Mouse (Mus musculus) heart, embryonic 13.5 days (tissue): Measurements from ENCODE around the gene Zscan21. TPM values are rescaled to one million over a fixed set of nuclear protein-coding genes. Genes with fewer than 3 reads are reported as not detected.

Source experiments
- ATAC-seq: fragments of 200-750 bp; cut with Nextera tagmentation; 2 replicates; pipeline ENCODE4 v1.8.0; 2017; ENCODE audit warnings: moderate TSS enrichment; ENCODE audit not compliant: insufficient number of reproducible peaks, low FRiP score, low TSS enrichment; ENCODE audit errors: extremely low read depth
- H3K27ac ChIP-seq: fragments of 300-500 bp; sonication (generic); replicated peaks from 2 replicates; pipeline ENCODE4 v1.5.1; 2015; ENCODE audit warnings: moderate library complexity, mild to moderate bottlenecking, inconsistent platforms
- H3K27me3 ChIP-seq: fragments of 300-500 bp; sonication (generic); replicated peaks from 2 replicates; pipeline ENCODE4 v1.6.1; 2015; ENCODE audit warnings: mild to moderate bottlenecking, inconsistent platforms
- H3K36me3 ChIP-seq: fragments of 300-500 bp; sonication (generic); 2 replicates; pipeline ENCODE4 v1.6.1; 2015; ENCODE audit warnings: mild to moderate bottlenecking, inconsistent platforms
- H3K4me1 ChIP-seq: fragments of 300-500 bp; sonication (generic); 2 replicates; pipeline ENCODE4 v1.6.1; 2015; ENCODE audit warnings: inconsistent platforms
- H3K4me2 ChIP-seq: fragments of 300-500 bp; sonication (generic); 2 replicates; pipeline ENCODE4 v1.6.1; 2015; ENCODE audit warnings: inconsistent platforms, mild to moderate bottlenecking, moderate library complexity
- H3K4me3 ChIP-seq: fragments of 300-500 bp; sonication (generic); 2 replicates; pipeline ENCODE4 v1.5.1; 2015; ENCODE audit warnings: moderate library complexity, mild to moderate bottlenecking, inconsistent platforms
- H3K9ac ChIP-seq: fragments of 300-500 bp; sonication (generic); 2 replicates; pipeline ENCODE4 v1.6.1; 2015; ENCODE audit warnings: inconsistent platforms, mild to moderate bottlenecking, moderate library complexity
- H3K9me3 ChIP-seq: fragments of 300-500 bp; sonication (generic); 2 replicates; pipeline ENCODE4 v1.6.1; 2016; ENCODE audit warnings: inconsistent platforms
- WGBS: fragments of 180-500 bp; shearing (Covaris S2); methylation state at CpG from one replicate; pipeline ENCODE4 v1.1.7; 2015; ENCODE audit warnings: mixed read lengths; 5-methylcytosine and 5-hydroxymethylcytosine counted together
- polyA plus RNA-seq: library from polyadenylated mRNA; unstranded; fragments of >200 nt; fragmentation: Nextera tagmentation; extraction: Ambion mirVana; gene quantifications from 2 replicates; pipeline ENCODE4 v1.2.1, GENCODE M21; 2015

Zscan21 gene
- 39.1 and 39.4 TPM in 2 replicates for polyA plus RNA-seq

DNA sequence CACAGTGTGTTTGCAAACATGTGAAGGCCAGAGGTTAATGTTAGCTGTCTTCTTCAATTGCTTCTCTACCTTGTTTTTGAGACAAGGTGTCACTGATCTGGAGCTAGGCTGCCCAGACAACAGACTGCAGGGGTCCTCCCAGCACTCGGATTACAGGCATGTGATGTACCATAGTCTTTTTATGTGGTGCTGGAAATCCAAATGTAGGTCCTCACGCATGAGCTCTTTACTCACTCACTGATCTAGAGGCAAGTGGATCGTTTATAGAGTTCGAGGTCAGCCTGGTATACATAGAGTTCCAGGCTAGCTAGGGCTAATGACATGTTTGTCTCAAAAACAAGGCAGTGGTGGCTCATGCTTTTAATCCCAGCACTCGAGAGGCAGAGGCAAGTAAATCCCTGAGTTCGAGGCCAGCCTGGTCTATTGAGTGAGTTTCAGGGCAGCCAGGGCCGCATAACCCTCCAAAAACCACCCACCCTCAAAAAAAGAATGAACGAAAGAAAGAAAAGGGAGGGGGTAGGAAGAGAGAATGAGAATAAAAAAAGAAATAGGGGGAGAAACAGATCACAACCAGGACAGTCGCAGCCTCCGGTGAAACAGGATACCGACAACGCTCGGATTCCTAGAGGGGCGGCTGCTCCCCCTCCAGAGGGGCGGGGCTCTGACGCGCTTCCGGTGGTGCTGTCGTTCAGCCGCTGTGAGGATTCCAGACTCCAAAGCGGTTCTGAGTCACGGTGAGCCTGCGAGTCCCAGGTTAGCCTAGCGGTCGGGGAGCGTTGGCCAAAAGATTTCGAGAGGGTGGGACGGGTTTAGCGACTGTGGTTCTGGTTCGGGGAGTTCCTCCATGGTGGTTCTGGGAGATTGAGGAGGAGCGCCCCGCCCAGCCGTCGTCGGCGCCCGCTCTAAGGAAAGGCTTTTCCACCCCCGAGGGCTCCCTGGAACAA is at the start of gene Zscan21:
Gene Zscan21, plus strand, starts transcription at position 649 of the 944 bp plus-strand sequence.
- peak within 1 kb of the TSS; percentile 92 for H3K9ac ChIP-seq
- H3K9me3 ChIP-seq: no peaks in the 10 kb centered on the region
- H3K4me2 ChIP-seq: peak within 1 kb of the TSS; percentile 74
- peak; percentile 95 for ATAC-seq
- peak within 1 kb of the TSS; percentile 82 for H3K4me3 ChIP-seq
- 8% methylated on average over 38 of the region's 38 CpGs for WGBS
- H3K27ac ChIP-seq: peak within 1 kb of the TSS; percentile 96
- peaks cover 21% of the 10 kb centered on the region for H3K4me1 ChIP-seq
- no peaks in the 10 kb centered on the region for H3K27me3 ChIP-seq
- peaks cover 25% of the 10 kb centered on the region for H3K36me3 ChIP-seq

GRCm38 (mm10) chr5:138073803-138074202 is 42.9 kb upstream of the Zscan21 start:
- no peaks in the 10 kb centered on the region for H3K4me1 ChIP-seq
- 78% methylated on average over 4 of the region's 4 CpGs for WGBS

DNA sequence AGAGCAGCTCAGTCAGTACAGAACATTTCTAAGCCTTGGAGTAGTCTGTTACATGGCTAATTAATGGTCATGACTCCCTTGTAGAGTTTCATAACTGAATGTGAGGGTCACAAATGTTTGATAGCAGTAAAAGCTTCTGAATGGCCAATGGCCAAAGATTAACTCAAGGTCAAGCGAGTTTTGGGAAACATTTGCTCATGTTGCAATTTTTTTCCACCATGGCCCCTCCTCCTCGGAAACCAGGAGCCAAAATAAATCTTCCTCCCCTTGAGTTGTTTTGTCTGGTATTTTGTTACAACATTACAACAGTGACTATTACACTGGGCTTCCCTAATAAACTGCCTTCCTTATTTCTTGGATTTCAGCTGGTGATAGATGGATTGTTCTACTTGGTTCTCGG is 41.0 kb upstream of the Zscan21 start:
- Histone ChIP-seq H3K9ac (no peak overlapping the region), H3K27me3 (no peaks in the 10 kb centered on the region), H3K4me1 (no peaks in the 10 kb centered on the region), H3K4me2 (no peak overlapping the region), H3K9me3 (no peaks in the 10 kb centered on the region), H3K27ac (no peak overlapping the region), H3K4me3 (no peak overlapping the region), H3K36me3 (no peaks in the 10 kb centered on the region)
- no peak for ATAC-seq
- WGBS: 58% methylated on average over 3 of the region's 3 CpGs

More at GRCm38 (mm10) chr5:138073803-138074202, 42.9 kb upstream of the Zscan21 start:
- no peak overlapping the region for H3K27ac ChIP-seq
- no peak for ATAC-seq
- no peaks in the 10 kb centered on the region for H3K36me3 ChIP-seq
- H3K4me3 ChIP-seq: no peak overlapping the region
- no peaks in the 10 kb centered on the region for H3K27me3 ChIP-seq
- no peaks in the 10 kb centered on the region for H3K9me3 ChIP-seq
- H3K4me2 ChIP-seq: no peak overlapping the region
- H3K9ac ChIP-seq: no peak overlapping the region

GRCm38 (mm10) chr5:138076148-138076547 is 40.6 kb upstream of the Zscan21 start:
- Histone ChIP-seq H3K4me2 (no peak overlapping the region), H3K4me1 (no peaks in the 10 kb centered on the region), H3K4me3 (no peak overlapping the region), H3K9me3 (no peaks in the 10 kb centered on the region), H3K27ac (no peak overlapping the region), H3K27me3 (no peaks in the 10 kb centered on the region), H3K9ac (no peak overlapping the region), H3K36me3 (no peaks in the 10 kb centered on the region)
- ATAC-seq: no peak
- 51% methylated on average over 2 of the region's 2 CpGs for WGBS

- no peaks in the 10 kb centered on the region for H3K36me3 ChIP-seq
- H3K9me3 ChIP-seq: no peaks in the 10 kb centered on the region
- no peak overlapping the region for H3K4me3 ChIP-seq
- 80% methylated on average over 5 of the region's 5 CpGs for WGBS
- 0 out of 2 replicates have a peak, but pooled peaks cover 3% of the 10 kb centered on the region for H3K4me1 ChIP-seq
- no peak overlapping the region for H3K4me2 ChIP-seq
- no peaks in the 10 kb centered on the region for H3K27me3 ChIP-seq
- no peak overlapping the region for H3K27ac ChIP-seq
- H3K9ac ChIP-seq: no peak overlapping the region
- ATAC-seq: no peak
These were observed 36.2 kb upstream of the Zscan21 start for GRCm38 (mm10) chr5:138080456-138080855.

DNA sequence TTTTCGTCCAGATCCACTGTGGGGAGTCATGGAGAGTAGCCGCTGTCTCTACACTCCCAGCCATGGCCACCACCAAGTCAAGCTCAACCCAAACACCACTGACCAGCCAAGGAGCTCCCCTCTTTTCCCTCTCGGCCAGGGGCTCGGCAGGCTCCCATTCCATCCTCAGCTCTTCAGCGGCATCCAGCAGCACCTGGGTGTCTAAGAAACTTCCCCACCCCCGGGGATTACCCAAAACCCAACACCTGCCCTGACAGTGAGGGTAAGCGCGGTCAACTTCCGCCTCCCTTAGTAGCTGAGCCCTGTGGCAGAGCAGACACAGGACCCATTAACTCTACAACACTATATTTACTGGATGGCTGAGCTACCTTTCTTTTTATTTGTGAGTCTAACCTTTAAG is 35.3 kb upstream of the Zscan21 start:
- Histone ChIP-seq H3K27me3 (no peaks in the 10 kb centered on the region), H3K9me3 (no peaks in the 10 kb centered on the region), H3K4me2 (no peak overlapping the region), H3K9ac (no peak overlapping the region), H3K4me1 (peaks cover 10% of the 10 kb centered on the region), H3K36me3 (no peaks in the 10 kb centered on the region), H3K27ac (no peak overlapping the region), H3K4me3 (no peak overlapping the region)
- ATAC-seq: no peak
- 79% methylated on average over 9 of the region's 9 CpGs for whole genome bisulfite sequencing

DNA sequence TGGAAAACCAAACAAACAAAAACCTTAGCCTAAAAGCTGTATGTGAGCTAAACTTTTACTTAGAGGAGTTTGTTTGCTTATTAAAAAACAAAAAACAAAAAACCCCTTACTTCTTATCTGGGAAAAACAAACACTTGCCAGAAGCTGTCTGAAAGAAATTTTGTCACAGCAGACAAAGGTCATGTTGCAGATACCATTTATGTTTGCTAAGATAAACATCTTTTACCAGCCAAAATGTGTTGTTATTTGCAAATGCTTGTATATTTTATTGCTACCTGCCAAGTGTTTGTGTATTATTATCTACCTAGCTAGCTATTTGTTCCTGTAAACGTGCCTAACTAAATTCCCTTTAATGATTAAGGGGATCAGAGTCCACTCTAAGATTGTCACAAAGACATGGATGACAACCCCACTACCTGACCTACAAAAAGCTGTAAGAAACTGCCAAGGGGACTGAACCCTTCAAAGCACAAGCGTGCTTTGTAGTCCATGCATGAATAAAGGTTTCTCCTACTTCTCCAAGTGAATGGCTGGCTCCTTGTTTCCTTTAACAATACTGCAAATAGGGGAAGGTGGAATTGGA is 33.3 kb upstream of the Zscan21 start:
- Histone ChIP-seq H3K27ac (no peak overlapping the region), H3K36me3 (peaks cover 10% of the 10 kb centered on the region), H3K4me2 (no peak overlapping the region), H3K4me1 (peaks cover 19% of the 10 kb centered on the region), H3K9ac (no peak overlapping the region), H3K27me3 (no peaks in the 10 kb centered on the region), H3K4me3 (no peak overlapping the region), H3K9me3 (no peaks in the 10 kb centered on the region)
- 62% methylated on average over 2 of the region's 2 CpGs for WGBS
- no peak for ATAC-seq

- Histone ChIP-seq H3K9ac (no peak overlapping the region), H3K9me3 (no peaks in the 10 kb centered on the region), H3K27me3 (no peaks in the 10 kb centered on the region), H3K36me3 (peaks cover 16% of the 10 kb centered on the region), H3K4me3 (no peak overlapping the region), H3K4me1 (peaks cover 19% of the 10 kb centered on the region), H3K4me2 (no peak overlapping the region), H3K27ac (no peak overlapping the region)
- 83% methylated on average over 2 of the region's 2 CpGs for WGBS
- ATAC-seq: no peak
These were observed 32.8 kb upstream of the Zscan21 start for GRCm38 (mm10) chr5:138083936-138084335.

GRCm38 (mm10) chr5:138084507-138084906 is 32.2 kb upstream of the Zscan21 start:
- H3K4me2 ChIP-seq: peak overlapping the region; percentile 86
- no peak for ATAC-seq
- peaks cover 19% of the 10 kb centered on the region for H3K4me1 ChIP-seq
- WGBS: 38% methylated on average over 2 of the region's 2 CpGs
- H3K27me3 ChIP-seq: no peaks in the 10 kb centered on the region
- peak overlapping the region; percentile 93 for H3K4me3 ChIP-seq
- no peak overlapping the region for H3K27ac ChIP-seq
- H3K9ac ChIP-seq: peak overlapping the region; percentile 98
- H3K36me3 ChIP-seq: peaks cover 18% of the 10 kb centered on the region
- H3K9me3 ChIP-seq: no peaks in the 10 kb centered on the region

DNA sequence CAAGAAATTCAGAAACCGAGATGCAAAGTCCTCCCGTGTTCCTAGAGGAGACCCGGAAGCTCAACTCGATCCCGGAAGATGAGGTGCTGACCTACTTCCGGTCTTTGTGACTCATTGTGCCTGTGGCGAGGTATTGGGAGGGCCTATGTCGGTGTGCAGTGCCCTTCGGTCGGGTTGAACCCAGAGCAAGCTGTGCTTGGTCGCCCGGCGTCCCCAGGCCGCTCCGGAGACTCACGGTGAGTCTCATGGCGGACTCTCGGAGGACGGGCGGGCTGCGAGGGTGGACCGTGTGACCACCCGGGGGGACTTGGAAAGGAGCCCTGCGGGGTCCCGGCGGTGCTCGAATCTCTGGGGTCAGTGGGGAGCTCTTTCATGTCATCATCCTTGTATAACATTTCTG is 31.7 kb upstream of the Zscan21 start, which contains the start of gene Zkscan1:
Gene Zkscan1, plus strand, starts transcription at position 89 of the 400 bp plus-strand sequence.
- H3K4me3 ChIP-seq: peak within 1 kb of the TSS; percentile 93
- H3K4me2 ChIP-seq: peak within 1 kb of the TSS; percentile 86
- H3K4me1 ChIP-seq: peaks cover 19% of the 10 kb centered on the region
- H3K27ac ChIP-seq: peak within 1 kb of the TSS; percentile 85
- WGBS: 0% methylated on average over 27 of the region's 27 CpGs
- peak within 1 kb of the TSS; percentile 98 for H3K9ac ChIP-seq
- H3K36me3 ChIP-seq: peaks cover 18% of the 10 kb centered on the region
- ATAC-seq: peak; percentile 84; the same call in 1 of the 2 replicates
- no peaks in the 10 kb centered on the region for H3K9me3 ChIP-seq
- H3K27me3 ChIP-seq: no peaks in the 10 kb centered on the region

GRCm38 (mm10) chr5:138085421-138085911 is 31.2 kb upstream of the Zscan21 start:
- no peaks in the 10 kb centered on the region for H3K27me3 ChIP-seq
- no peak for ATAC-seq
- peak overlapping the region; percentile 86 for H3K4me2 ChIP-seq
- peaks cover 19% of the 10 kb centered on the region for H3K4me1 ChIP-seq
- 1% methylated on average over 18 of the region's 18 CpGs for WGBS
- H3K27ac ChIP-seq: peak overlapping the region; percentile 85
- peak overlapping the region; percentile 93 for H3K4me3 ChIP-seq
- H3K9ac ChIP-seq: peak overlapping the region; percentile 98
- peaks cover 18% of the 10 kb centered on the region for H3K36me3 ChIP-seq
- H3K9me3 ChIP-seq: no peaks in the 10 kb centered on the region
